Mouse (Mus musculus): Measurements from ENCODE around the gene Pdzd7. TPM values are rescaled to one million over a fixed set of nuclear protein-coding genes. Genes with fewer than 3 reads are reported as not detected.

Pdzd7 gene
- total RNA-seq, 2 experiments from 2014 or later, result 0.13 to 0.48 TPM

GRCm38 (mm10) chr19:44987004-44987403, 58.5 kb downstream of the Pdzd7 start:
- no peak for DNase-seq (ENCODE audit: low spot score in 2 of 2)

DNA sequence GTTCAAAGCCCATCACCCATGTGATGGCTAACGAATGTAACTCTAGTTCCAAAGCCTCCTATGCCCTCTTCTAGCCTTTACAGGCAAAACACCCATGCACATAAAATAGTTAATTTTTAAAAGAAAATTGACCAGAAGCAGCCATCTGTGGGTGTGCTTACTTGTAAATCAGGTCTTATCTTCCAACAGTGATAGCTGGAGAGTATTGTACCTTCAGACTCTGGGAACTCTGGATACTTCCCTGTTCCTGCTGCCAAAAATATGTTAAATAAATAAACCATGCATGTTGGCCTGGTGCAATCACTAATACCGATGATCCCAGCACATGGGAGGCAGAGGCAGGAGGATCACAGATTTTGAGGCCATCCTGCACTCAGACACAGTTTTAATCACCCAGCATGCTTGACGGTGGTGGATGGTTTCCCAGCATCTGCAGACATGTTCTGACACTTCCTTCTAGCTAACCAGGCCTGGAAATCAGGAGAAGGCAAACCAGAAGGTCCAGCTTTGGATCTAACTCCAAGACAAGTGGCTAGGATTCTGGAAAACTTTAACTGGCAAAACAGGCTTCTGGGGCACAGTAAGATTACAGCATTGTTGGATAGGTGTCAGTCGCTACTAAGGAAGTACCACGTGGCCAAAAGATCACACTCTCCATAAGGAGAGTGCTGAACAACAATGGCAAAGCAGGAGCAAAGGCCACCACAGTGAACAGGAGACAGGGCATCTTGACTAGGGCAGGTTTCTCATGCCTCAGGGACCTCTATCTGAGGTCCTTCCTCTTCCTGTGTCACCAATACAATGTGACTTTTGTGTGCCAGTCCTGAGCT, 60.1 kb downstream of the Pdzd7 start:
- DNase-seq (ENCODE audit: low spot score in 2 of 2), result no peak

- DNase-seq (ENCODE audit: low spot score in 2 of 2), result no peak
Measured at GRCm38 (mm10) chr19:44984420-44984819, 61.1 kb downstream of the Pdzd7 start.

- DNase-seq (ENCODE audit: low spot score in 2 of 2), result no peak
Measured at GRCm38 (mm10) chr19:44983366-44983765, 62.2 kb downstream of the Pdzd7 start.

GRCm38 (mm10) chr19:44982477-44983115, 62.9 kb downstream of the Pdzd7 start:
- no peak for DNase-seq (ENCODE audit: low spot score in 2 of 2)

DNA sequence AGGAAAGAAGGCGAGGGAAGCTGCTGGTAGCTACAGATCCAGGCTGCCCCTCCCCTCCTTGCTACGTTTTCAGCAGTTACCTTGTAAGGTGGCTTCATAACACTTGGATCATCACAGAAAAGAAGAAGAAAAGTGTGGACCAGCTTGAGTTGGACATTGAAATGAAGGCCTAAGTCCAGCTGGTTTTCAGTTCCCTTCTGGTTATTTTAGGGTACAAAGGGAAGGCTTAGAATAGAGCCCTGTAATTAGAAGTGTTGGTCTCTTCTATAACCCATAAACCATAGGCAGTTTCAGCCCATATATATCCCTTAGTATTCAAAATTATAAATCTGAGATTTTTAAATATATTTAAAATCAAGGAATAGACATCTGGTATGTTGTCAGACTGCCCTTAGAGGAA, 64.7 kb downstream of the Pdzd7 start:
- DNase-seq (ENCODE audit: low spot score in 2 of 2), result no peak

DNA sequence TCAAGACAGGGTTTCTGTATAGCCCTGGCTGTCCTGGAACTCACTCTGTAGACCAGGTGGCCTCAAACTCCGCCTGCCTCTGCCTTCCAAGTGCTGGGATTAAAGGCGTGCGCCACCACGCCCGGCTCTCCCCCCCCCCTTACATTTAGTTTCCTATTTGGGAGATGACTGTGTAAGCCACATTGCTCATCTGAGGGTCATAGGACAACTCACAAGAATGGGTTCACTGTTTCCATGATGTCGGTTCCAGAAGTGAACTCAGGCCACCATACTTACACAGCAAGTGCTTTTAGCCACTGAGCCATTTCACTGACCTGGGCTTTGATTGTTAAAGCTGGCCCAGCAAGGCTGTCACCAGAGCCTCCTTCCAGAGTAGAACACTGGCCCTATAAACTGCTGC, 68.4 kb downstream of the Pdzd7 start:
- no peak for DNase-seq (ENCODE audit: low spot score in 2 of 2)

Other genes starting within 250 kb of the Pdzd7 start
- 10 to 100 TPM; 20.9 to 21.8 TPM for gene Slf2, start 114.6 kb downstream of the Pdzd7 start, total RNA-seq (2021)
- 1 to 10 TPM; 4.1 to 5.5 TPM for gene Sema4g, start 56.6 kb downstream of the Pdzd7 start, total RNA-seq (2021)
- 10 to 100 TPM; 24.7 to 30.5 TPM for gene Twnk, start 40.1 kb downstream of the Pdzd7 start, total RNA-seq (2021)
- gene Mrpl43, start 39.3 kb downstream of the Pdzd7 start, total RNA-seq (2021), result 10 to 100 TPM; 45.2 to 48.3 TPM
- 10 to 100 TPM; 70.6 to 72.7 TPM for gene Lzts2, start 31.3 kb downstream of the Pdzd7 start, total RNA-seq (2021)
- 10 to 100 TPM; 50.1 to 51.8 TPM for gene Sfxn3, start 1.8 kb upstream of the Pdzd7 start, total RNA-seq (2021)
- 1 to 10 TPM; 5.2 to 7.4 TPM for gene Kazald1, start 29.5 kb upstream of the Pdzd7 start, total RNA-seq (2021)
- gene Tlx1, start 105.0 kb upstream of the Pdzd7 start, total RNA-seq (2021), result not detected
- gene Lbx1, start 190.1 kb upstream of the Pdzd7 start, total RNA-seq (2021), result under 1 TPM in 1 of 2 experiments, not detected in 1; 0.22 TPM